Mouse (Mus musculus) midbrain, embryonic 15.5 days (tissue): ENCODE data around the gene Tns3. TPM values are rescaled to one million over a fixed set of nuclear protein-coding genes. Genes with fewer than 3 reads are reported as not detected.

Source experiments
- ATAC-seq: fragments of 200-750 bp; cut with Nextera tagmentation; replicated peaks from 2 replicates; pipeline ENCODE4 v1.8.0; 2017; ENCODE audit warnings: moderate TSS enrichment
- H3K27ac ChIP-seq: fragments of 300-500 bp; sonication (generic); 2 replicates; pipeline ENCODE4 v1.5.1; 2015; ENCODE audit warnings: mild to moderate bottlenecking, inconsistent platforms
- H3K27me3 ChIP-seq: fragments of 300-500 bp; sonication (generic); replicated peaks from 2 replicates; pipeline ENCODE4 v1.6.1; 2015; ENCODE audit warnings: inconsistent platforms
- H3K36me3 ChIP-seq: fragments of 300-500 bp; sonication (generic); replicated peaks from 2 replicates; pipeline ENCODE4 v1.6.1; 2015; ENCODE audit warnings: inconsistent platforms
- H3K4me1 ChIP-seq: fragments of 300-500 bp; sonication (generic); 2 replicates; pipeline ENCODE4 v1.6.1; 2015; ENCODE audit warnings: inconsistent platforms
- H3K4me2 ChIP-seq: fragments of 300-500 bp; sonication (generic); 2 replicates; pipeline ENCODE4 v1.6.1; 2015; ENCODE audit warnings: inconsistent platforms, mild to moderate bottlenecking, moderate library complexity
- H3K4me3 ChIP-seq: fragments of 300-500 bp; sonication (generic); 2 replicates; pipeline ENCODE4 v1.5.1; 2015; ENCODE audit warnings: mild to moderate bottlenecking, inconsistent platforms
- H3K9ac ChIP-seq: fragments of 300-500 bp; sonication (generic); 2 replicates; pipeline ENCODE4 v1.6.1; 2015; ENCODE audit warnings: mild to moderate bottlenecking, inconsistent platforms
- H3K9me3 ChIP-seq: fragments of 300-500 bp; sonication (generic); 2 replicates; pipeline ENCODE4 v1.6.1; 2016; ENCODE audit warnings: inconsistent platforms
- WGBS: fragments of 180-500 bp; shearing (Covaris S2); methylation state at CpG from one replicate; pipeline ENCODE4 v1.1.7; 2015; ENCODE audit warnings: mixed read lengths; 5-methylcytosine and 5-hydroxymethylcytosine counted together
- polyA plus RNA-seq: library from polyadenylated mRNA; unstranded; fragments of >200 nt; fragmentation: Nextera tagmentation; extraction: Ambion mirVana; gene quantifications from 2 replicates; pipeline ENCODE4 v1.2.1, GENCODE M21; 2015

The Tns3 gene
- polyA plus RNA-seq, 1 experiment from 2014 or later = 6.1 TPM

DNA sequence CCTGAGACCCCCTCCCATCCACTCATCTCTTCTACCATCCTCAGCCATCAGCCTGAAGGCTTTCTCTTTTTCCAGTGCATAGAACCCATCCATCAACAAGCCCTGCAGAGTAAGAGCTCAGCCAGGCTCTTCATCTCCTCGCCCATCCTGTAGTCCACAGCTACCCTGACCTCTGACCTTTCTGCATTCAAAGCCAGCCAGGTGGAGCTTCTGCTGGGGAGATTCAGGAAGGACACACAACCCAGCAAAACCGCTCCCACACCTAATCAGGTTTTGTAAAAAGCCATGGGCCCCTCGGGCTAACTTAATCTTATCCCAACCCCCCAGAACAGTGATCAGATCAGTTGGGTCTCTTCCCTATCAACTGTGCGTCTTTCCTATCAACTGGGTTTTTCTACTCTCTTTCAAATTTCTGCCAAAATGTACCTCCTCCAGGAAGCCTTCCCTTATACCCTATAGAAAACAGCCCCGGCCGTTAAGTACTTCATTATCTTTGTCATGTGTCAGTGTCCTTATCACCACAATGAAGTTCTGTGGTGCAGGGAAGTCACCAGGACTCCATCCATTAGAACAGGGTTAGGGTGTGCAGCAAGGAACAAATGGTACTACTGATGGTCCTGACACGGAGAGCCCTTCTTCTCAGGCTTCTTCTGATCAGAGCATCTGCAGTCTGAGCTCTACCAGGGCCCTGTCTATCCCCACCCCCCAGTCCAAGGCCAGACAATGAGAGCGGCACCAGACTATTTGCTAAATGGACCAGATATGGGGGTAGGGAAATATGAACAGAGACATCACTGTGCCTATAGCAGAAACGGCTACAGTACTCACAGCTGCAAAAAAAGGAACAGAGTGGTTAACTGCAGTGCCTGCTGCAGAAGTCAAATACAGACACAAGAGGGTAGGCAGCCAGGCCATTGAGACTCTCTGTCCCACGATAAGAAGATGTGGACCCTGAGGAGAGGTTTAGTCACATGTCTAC, 26.6 kb downstream of the Tns3 start:
- 74% methylated on average over 10 of the region's 10 CpGs for WGBS
- Histone ChIP-seq H3K4me2 (no peak overlapping the region), H3K9me3 (no peaks in the 10 kb centered on the region), H3K9ac (no peak overlapping the region), H3K4me1 (no peaks in the 10 kb centered on the region), H3K4me3 (no peak overlapping the region), H3K27ac (no peak overlapping the region), H3K36me3 (no peaks in the 10 kb centered on the region), H3K27me3 (no peaks in the 10 kb centered on the region)
- no peak for ATAC-seq

DNA sequence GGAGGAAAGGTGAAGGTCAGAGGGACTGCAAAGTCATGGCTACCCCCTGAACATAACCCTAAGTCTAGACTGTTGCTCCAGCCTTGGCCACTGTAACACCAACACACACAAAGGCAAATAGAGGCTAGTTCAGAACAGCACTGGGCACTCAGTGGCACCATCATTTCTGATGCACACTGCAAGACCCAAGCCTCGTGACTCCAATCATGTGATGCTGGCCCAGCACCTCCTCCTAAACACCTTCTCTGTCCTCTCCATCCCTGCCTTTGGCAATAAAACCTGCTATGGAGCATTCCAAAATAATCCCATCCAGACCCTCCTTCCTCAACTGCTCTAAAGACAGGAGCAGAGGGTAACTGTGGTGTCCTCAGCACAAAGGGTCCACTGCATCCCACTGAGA, 27.7 kb downstream of the Tns3 start:
- WGBS = 90% methylated on average over 1 of the region's 1 CpGs
- H3K9ac ChIP-seq = no peak overlapping the region
- H3K9me3 ChIP-seq = no peaks in the 10 kb centered on the region
- H3K4me3 ChIP-seq = no peak overlapping the region
- no peak for ATAC-seq
- no peak overlapping the region for H3K4me2 ChIP-seq
- no peaks in the 10 kb centered on the region for H3K27me3 ChIP-seq
- no peak overlapping the region for H3K27ac ChIP-seq
- no peaks in the 10 kb centered on the region for H3K4me1 ChIP-seq
- H3K36me3 ChIP-seq = no peaks in the 10 kb centered on the region

DNA sequence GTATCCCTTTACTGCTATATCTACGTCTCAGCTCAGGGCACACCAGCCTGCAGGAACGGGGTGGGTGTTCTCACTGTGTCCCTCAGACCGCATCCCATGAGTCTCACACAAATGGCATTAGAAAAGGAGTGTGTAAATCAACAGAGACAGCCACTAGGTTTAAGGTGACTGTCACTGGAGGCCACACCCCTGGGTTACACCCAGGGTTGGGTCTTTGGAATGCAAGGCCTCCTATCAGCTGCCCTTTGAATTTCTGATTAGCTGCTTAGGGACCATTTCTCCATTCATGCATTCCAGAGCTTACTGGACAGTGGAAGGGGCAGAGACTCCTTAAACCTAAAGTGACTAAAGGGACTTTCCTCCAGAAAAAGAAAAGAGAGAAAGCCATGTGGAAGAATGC, 28.6 kb downstream of the Tns3 start:
- Histone ChIP-seq H3K27me3 (no peaks in the 10 kb centered on the region), H3K4me1 (no peaks in the 10 kb centered on the region), H3K4me2 (no peak overlapping the region), H3K9ac (no peak overlapping the region), H3K9me3 (no peaks in the 10 kb centered on the region), H3K36me3 (no peaks in the 10 kb centered on the region), H3K4me3 (no peak overlapping the region), H3K27ac (no peak overlapping the region)
- ATAC-seq = no peak
- 90% methylated on average over 3 of the region's 3 CpGs for WGBS

DNA sequence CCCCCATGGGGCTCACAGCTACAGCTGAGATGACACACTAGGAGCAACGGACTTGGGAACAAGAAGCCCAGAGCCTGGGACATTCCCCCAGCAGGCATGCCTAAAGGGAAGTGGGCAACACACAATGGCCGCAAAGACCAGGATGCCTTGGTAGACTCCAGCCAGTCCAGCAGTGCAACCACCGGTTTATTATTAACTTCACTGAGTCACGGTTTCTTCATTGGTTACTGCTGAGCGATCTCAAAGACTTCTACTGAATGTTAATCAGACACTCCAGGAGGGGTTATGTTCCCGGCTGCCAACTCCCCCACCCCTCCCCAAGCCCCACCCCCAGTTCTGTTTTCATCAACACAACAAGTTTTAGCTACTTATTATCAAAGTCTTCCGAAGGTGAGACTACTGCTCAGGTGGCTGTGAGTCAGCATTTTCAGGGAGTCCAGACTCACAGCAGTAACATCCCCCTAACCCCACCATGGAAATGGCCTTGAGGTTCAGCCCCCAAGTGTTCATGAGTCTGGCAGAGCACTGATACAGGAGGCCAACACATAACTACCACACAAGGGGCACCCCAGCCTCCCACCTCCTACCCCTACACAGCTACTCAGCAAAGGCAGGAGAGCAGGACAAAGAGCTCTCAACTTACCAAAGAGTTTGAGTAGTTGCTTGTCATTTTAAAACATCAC, 29.5 kb downstream of the Tns3 start:
- Histone ChIP-seq H3K27me3 (no peaks in the 10 kb centered on the region), H3K4me2 (no peak overlapping the region), H3K4me3 (no peak overlapping the region), H3K4me1 (no peaks in the 10 kb centered on the region), H3K9me3 (no peaks in the 10 kb centered on the region), H3K36me3 (no peaks in the 10 kb centered on the region), H3K27ac (no peak overlapping the region), H3K9ac (no peak overlapping the region)
- ATAC-seq = no peak
- 76% methylated on average over 7 of the region's 7 CpGs for WGBS

DNA sequence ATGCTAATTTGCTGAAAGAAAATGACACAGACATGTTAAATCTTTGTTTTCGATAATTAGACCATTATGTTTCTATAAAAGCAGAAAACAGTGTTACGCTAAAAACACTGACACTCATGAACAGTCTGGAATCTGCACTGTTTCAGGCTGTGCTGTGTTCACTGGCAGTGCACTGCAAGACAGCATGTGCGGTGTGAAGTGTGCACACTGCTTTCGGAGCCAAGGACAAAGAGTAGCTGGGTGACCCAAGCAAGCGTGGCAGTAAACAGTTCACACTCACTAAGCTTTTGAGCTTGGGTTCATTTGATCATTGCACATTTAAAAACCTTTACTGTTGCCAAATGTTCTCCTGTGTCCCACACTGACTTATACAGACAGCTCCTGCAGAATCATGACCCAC, 32.2 kb downstream of the Tns3 start:
- no peak for ATAC-seq

DNA sequence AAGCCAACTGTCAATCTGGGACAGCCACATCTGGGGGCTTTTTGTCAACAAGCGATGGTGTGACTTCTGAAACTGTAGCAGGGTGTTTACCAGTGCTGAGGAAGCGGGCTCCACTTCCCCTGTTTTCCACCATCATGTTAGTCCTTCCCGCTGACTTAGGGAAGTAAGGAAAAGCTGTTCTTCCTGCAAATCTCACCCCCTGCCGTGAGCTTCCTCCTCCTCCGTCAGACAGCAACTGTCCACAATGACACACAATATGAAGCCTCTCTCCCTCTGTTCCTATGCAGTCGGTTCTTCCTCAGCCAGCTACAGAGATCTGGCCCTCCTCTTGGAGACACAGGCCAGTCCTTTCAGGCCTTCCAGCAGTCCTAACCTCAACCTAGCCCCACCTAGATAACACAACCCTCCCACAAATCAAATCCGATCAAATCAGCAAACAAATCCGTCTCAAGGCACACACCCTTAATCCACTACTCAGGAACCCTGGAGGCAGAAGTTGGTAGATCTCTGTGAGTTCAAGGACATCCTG, 34.4 kb downstream of the Tns3 start:
- Histone ChIP-seq H3K4me2 (no peak overlapping the region), H3K4me3 (no peak overlapping the region), H3K4me1 (peaks cover 5% of the 10 kb centered on the region; the same call in 1 of the 2 replicates), H3K36me3 (no peaks in the 10 kb centered on the region), H3K9me3 (no peaks in the 10 kb centered on the region), H3K27ac (no peak overlapping the region), H3K27me3 (no peaks in the 10 kb centered on the region), H3K9ac (no peak overlapping the region)
- WGBS = 74% methylated on average over 8 of the region's 8 CpGs
- ATAC-seq = no peak

More for the DNA sequence above, 32.2 kb downstream of the Tns3 start:
- Histone ChIP-seq H3K36me3 (no peaks in the 10 kb centered on the region), H3K4me3 (no peak overlapping the region), H3K4me2 (no peak overlapping the region), H3K27ac (no peak overlapping the region), H3K9me3 (no peaks in the 10 kb centered on the region), H3K9ac (no peak overlapping the region), H3K27me3 (no peaks in the 10 kb centered on the region), H3K4me1 (no peaks in the 10 kb centered on the region)
- 80% methylated on average over 5 of the region's 5 CpGs for WGBS

DNA sequence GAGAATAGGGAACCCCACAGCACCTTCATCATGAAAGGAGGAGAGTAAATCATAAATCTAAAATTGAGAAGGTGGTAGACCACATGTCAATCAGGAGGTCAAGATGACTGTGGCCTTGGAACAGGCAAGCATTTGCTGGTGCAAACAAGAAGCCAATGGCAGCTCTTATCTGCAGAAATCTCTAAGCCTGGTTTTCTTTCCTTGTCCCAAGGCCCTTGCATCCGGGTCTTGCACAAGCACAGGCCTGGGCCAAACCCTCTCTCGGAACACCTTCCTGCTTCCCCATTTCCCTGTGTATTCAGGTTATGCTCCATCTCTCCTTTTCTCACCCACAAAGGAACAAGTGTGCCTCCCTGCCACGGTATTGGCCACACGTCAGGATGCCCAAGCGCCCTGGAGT, 35.0 kb downstream of the Tns3 start:
- H3K4me3 ChIP-seq = no peak overlapping the region
- H3K9ac ChIP-seq = no peak overlapping the region
- ATAC-seq = no peak
- no peaks in the 10 kb centered on the region for H3K9me3 ChIP-seq
- H3K4me2 ChIP-seq = no peak overlapping the region
- H3K27me3 ChIP-seq = no peaks in the 10 kb centered on the region
- H3K36me3 ChIP-seq = no peaks in the 10 kb centered on the region
- WGBS = 89% methylated on average over 5 of the region's 5 CpGs
- no peak overlapping the region for H3K27ac ChIP-seq
- H3K4me1 ChIP-seq = peaks cover 10% of the 10 kb centered on the region; the same call in 1 of the 2 replicates

DNA sequence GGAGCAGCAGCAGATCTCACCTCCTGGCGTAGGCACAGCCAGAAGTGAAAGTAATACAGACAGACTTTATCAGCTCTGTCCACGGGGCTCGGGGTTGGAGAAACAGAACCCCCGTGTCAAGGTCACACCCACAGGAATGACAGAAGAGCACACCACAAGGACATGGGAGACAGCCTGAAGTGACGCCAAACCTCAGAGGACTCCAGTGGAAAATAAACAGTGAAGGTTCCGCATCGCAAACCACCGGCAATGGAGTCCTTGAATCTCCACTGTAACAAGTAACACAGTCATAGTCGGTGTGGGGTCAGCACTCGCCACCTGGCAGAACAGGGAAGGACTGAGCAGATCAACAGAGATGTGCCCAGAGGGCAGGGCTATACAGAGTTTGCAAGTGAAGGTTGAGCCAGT, 35.5 kb downstream of the Tns3 start:
- H3K27me3 ChIP-seq = no peaks in the 10 kb centered on the region
- no peaks in the 10 kb centered on the region for H3K36me3 ChIP-seq
- 79% methylated on average over 10 of the region's 10 CpGs for WGBS
- no peak overlapping the region for H3K4me3 ChIP-seq
- no peak for ATAC-seq
- no peak overlapping the region for H3K4me2 ChIP-seq
- H3K9me3 ChIP-seq = no peaks in the 10 kb centered on the region
- no peak overlapping the region for H3K9ac ChIP-seq
- H3K4me1 ChIP-seq = peaks cover 11% of the 10 kb centered on the region
- no peak overlapping the region for H3K27ac ChIP-seq

DNA sequence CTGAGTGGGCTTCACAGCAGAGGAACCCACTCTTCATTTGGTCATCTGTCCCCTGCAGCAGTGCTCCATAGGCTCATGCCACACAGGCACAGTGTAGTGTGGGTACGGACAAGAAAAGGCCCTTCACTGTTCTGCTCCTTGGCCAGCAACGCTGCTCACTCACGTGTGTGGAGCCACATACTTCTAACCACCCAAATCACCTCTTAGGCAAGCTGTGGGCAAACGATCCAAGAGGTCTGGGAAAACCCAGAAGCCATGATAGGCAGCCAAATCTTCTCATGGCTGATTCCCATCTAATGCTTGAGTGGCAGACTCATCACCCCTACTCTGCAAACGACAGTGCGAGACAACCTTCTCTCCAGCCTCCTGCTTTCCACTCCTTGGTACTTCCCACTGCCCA, 37.2 kb downstream of the Tns3 start:
- Histone ChIP-seq H3K36me3 (no peaks in the 10 kb centered on the region), H3K4me1 (peaks cover 16% of the 10 kb centered on the region), H3K9me3 (no peaks in the 10 kb centered on the region), H3K27me3 (no peaks in the 10 kb centered on the region), H3K27ac (no peak overlapping the region), H3K9ac (no peak overlapping the region), H3K4me2 (no peak overlapping the region), H3K4me3 (no peak overlapping the region)
- no peak for ATAC-seq
- WGBS = 90% methylated on average over 6 of the region's 6 CpGs

DNA sequence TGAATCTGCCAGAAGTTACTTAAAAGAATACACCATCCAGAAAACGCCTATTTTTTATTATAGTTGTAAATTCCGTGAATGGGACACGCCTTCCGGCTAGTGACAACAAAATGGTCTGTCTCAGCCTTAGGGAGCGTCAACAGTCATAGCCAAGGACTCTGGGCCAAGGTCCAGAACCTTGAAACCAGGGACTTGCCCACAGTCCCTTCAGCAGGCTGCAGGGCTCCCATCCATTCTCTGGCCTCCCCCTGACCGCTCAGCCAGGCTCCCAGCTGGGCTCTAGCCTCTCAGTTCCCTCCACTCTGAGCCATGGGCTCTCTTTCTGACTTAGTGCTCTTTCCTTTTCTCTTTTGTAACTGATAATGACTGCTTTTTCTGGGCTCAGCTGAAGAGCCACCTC, 37.6 kb downstream of the Tns3 start:
- WGBS = 89% methylated on average over 6 of the region's 6 CpGs
- ATAC-seq = no peak
- H3K4me1 ChIP-seq = peaks cover 16% of the 10 kb centered on the region

DNA sequence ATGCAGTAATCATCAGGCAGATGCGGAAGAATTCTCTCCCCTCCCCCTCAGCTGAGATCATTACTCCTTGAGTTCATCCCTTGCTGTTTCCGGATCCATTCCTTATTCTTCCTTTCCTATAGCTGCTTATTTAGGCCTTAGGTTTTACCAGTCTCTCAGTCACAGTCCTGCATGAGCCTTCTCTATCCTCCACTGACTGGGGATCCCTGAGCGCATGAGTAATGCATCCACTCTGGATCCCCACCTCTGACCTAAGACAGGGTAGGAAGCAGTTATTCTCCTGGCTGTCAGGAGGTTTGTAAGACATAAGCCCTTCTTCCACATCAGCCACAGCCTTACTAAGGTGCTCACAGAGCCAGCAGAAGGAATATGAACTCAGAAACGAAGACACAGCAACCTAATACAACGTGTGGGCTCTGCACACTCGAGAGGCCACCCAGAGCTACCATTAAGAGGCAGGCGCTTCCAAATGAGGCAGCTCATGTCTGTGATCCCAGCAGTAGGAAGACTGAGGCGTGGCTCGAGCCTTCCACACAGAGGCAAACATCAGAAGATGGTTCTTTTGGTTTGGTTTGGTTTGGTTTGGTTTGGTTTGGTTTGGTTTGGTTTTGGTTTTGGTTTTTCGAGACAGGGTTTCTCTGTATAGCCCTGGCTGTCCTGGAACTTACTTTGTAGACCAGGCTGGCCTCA, 38.3 kb downstream of the Tns3 start:
- 83% methylated on average over 10 of the region's 10 CpGs for WGBS
- Histone ChIP-seq H3K4me1 (peaks cover 16% of the 10 kb centered on the region), H3K27me3 (no peaks in the 10 kb centered on the region), H3K36me3 (no peaks in the 10 kb centered on the region), H3K27ac (no peak overlapping the region), H3K9ac (no peak overlapping the region), H3K4me3 (no peak overlapping the region), H3K9me3 (no peaks in the 10 kb centered on the region), H3K4me2 (no peak overlapping the region)
- ATAC-seq = no peak

More for the DNA sequence above, 37.6 kb downstream of the Tns3 start:
- Histone ChIP-seq H3K9ac (no peak overlapping the region), H3K9me3 (no peaks in the 10 kb centered on the region), H3K4me3 (no peak overlapping the region), H3K27me3 (no peaks in the 10 kb centered on the region), H3K4me2 (no peak overlapping the region), H3K27ac (no peak overlapping the region), H3K36me3 (no peaks in the 10 kb centered on the region)

DNA sequence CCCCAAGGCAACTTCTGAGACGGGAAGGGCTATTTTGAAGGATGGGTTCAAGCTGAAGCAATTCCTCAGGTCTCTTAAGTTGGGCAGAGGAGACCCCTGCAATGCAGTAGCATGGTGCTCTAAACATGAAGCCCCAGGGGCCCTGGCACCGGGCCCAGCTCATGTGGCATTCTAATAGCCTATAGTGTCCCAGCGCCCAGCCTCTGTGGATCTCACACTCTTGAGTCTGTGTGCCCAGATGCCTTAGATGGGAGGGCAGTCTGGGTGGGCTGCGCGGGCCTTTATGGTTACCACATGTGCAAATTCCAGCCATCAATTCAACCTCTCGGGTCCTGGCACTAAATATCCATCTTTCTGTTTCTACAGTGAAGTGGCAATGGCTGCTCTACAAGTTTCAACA, 38.9 kb downstream of the Tns3 start:
- no peak overlapping the region for H3K4me2 ChIP-seq
- H3K9me3 ChIP-seq = no peaks in the 10 kb centered on the region
- no peak overlapping the region for H3K4me3 ChIP-seq
- H3K4me1 ChIP-seq = peaks cover 16% of the 10 kb centered on the region
- no peaks in the 10 kb centered on the region for H3K27me3 ChIP-seq
- no peak for ATAC-seq
- H3K27ac ChIP-seq = no peak overlapping the region
- H3K9ac ChIP-seq = no peak overlapping the region
- H3K36me3 ChIP-seq = no peaks in the 10 kb centered on the region
- 58% methylated on average over 6 of the region's 6 CpGs for WGBS
